Mouse (Mus musculus) kidney, adult 2 months (tissue): Measurements from ENCODE around the gene Gm11567.

Experiments
- CTCF ChIP-seq: fragments of 200-500 bp; conservative IDR thresholded peaks from 2 replicates; pipeline ENCODE4 v1.5.1; 2011; ENCODE audit warnings: low read depth, mild to moderate bottlenecking, control low read depth, low read length, moderate library complexity, mixed read lengths; ENCODE audit not compliant: insufficient read depth, insufficient read length
- POLR2A ChIP-seq: fragments of 200-500 bp; IDR thresholded peaks from one replicate; pipeline ENCODE4 v1.6.1; 2011; ENCODE audit warnings: low read depth, low read length, control low read depth

DNA sequence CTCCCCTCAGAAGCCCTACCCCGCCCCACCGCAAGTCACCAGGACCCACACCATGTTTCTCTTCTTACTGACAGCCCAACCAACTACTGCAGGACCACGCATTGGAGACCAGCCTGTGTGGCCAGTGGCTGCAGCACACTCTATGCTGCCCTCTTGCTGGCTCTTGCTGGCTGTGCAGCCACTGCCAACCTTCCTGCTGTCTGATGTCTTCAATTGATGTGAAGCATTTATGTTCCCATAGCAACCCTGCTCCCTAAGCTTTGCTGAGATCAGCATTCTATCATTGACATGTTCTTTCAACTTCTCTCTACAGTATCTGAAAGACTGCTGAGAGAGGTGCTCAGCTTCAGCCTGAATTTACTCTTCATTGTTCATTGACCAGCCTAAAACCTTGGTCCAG, 24.9 kb upstream of the Gm11567 start:
- TF ChIP-seq CTCF (peak; percentile 45), POLR2A (no peak)
